Mouse (Mus musculus): ENCODE results near the gene Cd22.
"Not testable (repeated sequence)": the region's sequence is repeated elsewhere in the genome, so short reads cannot be mapped to it uniquely, and the experiment has no call there.

DNA sequence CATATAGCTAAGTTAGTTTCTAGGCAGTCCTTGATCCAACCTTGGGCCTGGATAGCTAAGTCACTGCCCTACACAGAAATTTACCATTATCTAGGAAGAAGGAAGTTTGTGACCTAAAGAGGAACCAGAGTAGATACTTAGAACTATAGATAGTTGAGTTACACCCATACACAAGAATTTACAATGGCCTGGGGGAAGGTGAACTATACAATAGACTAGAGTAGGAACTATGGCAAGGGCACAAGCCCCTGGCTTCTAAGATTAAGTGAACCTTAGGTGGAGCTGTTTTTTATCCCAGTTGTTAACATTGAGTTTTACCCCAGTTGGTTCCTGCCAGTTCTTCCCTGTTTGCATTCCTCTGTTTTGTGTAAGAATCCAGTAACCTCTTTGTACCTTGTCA is 51.3 kb downstream of the Cd22 start:
- TF ChIP-seq CTCF (conservative IDR thresholded peaks at IDR 0.05; ENCODE audit: low read length); POU5F1 (IDR thresholded peaks at IDR 0.05; ENCODE audit: borderline replicate concordance, low read length): not testable (repeated sequence)

Measured in E14TG2a.4 (cell line).